Mouse (Mus musculus) limb, embryonic 12.5 days (tissue): ENCODE measurements around the gene Rps6ka1. TPM values are rescaled to one million over a fixed set of nuclear protein-coding genes. Genes with fewer than 3 reads are reported as not detected.
A peak's percentile ranks its signal among the peaks of the same experiment; 100 is the strongest.
"Not testable (repeated sequence)": the region's sequence is repeated elsewhere in the genome, so short reads cannot be mapped to it uniquely, and the experiment has no call there.

ENCODE experiments used
- ATAC-seq: fragments of 200-750 bp; cut with Nextera tagmentation; 2 replicates; pipeline ENCODE4 v1.8.0; 2017; ENCODE audit warnings: low read depth, moderate TSS enrichment; ENCODE audit not compliant: insufficient number of reproducible peaks, insufficient read depth, low FRiP score, low TSS enrichment
- H3K27ac ChIP-seq: fragments of 300-500 bp; sonication (generic); 2 replicates; pipeline ENCODE4 v1.5.1; 2016; ENCODE audit warnings: mild to moderate bottlenecking, moderate library complexity
- H3K27me3 ChIP-seq: fragments of 300-500 bp; sonication (generic); 2 replicates; pipeline ENCODE4 v1.6.1; 2016; ENCODE audit warnings: mild to moderate bottlenecking, moderate library complexity
- H3K36me3 ChIP-seq: fragments of 300-500 bp; sonication (generic); 2 replicates; pipeline ENCODE4 v1.6.1; 2016; ENCODE audit warnings: mild to moderate bottlenecking, moderate library complexity
- H3K4me1 ChIP-seq: fragments of 300-500 bp; sonication (generic); replicated peaks from 2 replicates; pipeline ENCODE4 v1.6.1; 2016
- H3K4me2 ChIP-seq: fragments of 300-500 bp; sonication (generic); 2 replicates; pipeline ENCODE4 v1.6.1; 2016; ENCODE audit warnings: mild to moderate bottlenecking, moderate library complexity
- H3K4me3 ChIP-seq: fragments of 300-500 bp; sonication (generic); replicated peaks from 2 replicates; pipeline ENCODE4 v1.5.1; 2016; ENCODE audit warnings: mild to moderate bottlenecking
- H3K9ac ChIP-seq: fragments of 300-500 bp; sonication (generic); replicated peaks from 2 replicates; pipeline ENCODE4 v1.6.1; 2016; ENCODE audit warnings: mild to moderate bottlenecking, moderate library complexity
- H3K9me3 ChIP-seq: fragments of 300-500 bp; sonication (generic); 2 replicates; pipeline ENCODE4 v1.6.1; 2016; ENCODE audit warnings: mild to moderate bottlenecking, moderate library complexity
- WGBS: fragments of 180-500 bp; shearing (Covaris S2); methylation state at CpG from one replicate; pipeline ENCODE4 v1.1.7; 2016; 5-methylcytosine and 5-hydroxymethylcytosine counted together
- polyA plus RNA-seq: library from polyadenylated mRNA; unstranded; fragments of >200 nt; fragmentation: Nextera tagmentation; extraction: Ambion mirVana; gene quantifications from 2 replicates; pipeline ENCODE4 v1.2.1, GENCODE M21; 2016

Rps6ka1 gene
- polyA plus RNA-seq, 1 experiment from 2014 or later, result 47.9 TPM

DNA sequence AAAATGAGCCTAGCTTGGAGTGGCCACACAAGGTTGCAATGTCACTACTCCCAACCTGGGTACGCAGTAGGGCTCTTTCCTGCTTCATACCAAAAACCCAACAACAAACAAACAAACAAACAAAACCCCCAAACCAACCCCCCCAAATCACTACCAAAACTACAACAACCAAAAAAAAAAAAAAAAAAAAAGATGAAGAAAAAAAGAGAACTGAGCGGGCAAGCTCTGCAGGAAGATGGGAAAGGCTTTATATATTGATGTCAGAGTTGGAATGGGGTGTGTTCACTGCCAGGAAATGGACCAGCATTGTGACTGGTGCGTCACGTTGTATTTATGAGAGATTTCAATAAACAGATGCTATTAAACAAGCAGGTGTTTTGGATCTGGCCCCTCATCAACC, 33.0 kb downstream of the Rps6ka1 start:
- 89% methylated on average over 4 of the region's 4 CpGs for WGBS

DNA sequence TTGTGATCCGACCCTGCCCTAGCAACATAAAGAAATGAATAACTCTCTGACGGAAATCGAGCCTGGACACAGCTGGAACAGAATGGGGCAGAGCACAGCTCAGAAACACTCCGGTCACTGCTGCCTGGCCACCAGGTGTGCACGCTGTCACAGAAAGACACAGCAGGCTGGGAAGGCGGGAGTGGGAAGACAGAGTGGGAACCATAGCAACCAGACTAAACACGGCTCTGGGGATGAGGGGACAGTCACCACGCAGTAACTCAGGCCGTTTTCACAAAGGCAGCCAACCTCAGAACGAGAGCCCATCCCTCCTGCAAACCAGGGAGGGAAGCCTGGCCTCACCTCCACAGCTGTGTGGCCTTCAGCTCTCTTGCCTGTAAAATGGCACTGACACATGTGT, 34.0 kb downstream of the Rps6ka1 start:
- H3K4me3 ChIP-seq, result no peak overlapping the region
- no peaks in the 10 kb centered on the region for H3K27me3 ChIP-seq
- no peak for ATAC-seq

More for the DNA sequence above, 33.0 kb downstream of the Rps6ka1 start:
- Histone ChIP-seq H3K27ac (no peak overlapping the region), H3K4me1 (no peaks in the 10 kb centered on the region), H3K4me3 (no peak overlapping the region), H3K4me2 (no peak overlapping the region), H3K36me3 (peaks cover 51% of the 10 kb centered on the region), H3K27me3 (no peaks in the 10 kb centered on the region), H3K9ac (no peak overlapping the region), H3K9me3 (no peaks in the 10 kb centered on the region)
- ATAC-seq, result no peak

DNA sequence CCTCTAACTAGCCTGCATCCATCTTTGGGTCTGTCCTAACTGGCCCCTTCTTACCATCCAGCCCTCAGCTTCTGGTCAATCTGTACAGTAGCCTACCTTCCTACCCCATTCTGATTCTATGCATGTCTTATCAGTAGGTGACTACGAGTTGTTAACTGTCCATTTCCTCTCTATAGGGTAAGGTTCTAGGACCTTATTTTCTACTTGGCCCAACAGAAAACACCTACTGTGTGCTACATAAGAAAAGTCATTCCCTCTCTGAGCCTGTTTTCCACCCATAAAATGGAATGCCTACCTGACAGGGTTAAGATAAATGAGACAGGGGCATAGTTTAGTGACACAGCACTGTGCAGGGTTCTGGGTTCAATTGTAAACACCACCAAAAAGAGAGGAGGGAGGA, 41.0 kb downstream of the Rps6ka1 start:
- H3K27ac ChIP-seq, result no peak overlapping the region
- no peak overlapping the region for H3K4me3 ChIP-seq
- no peaks in the 10 kb centered on the region for H3K9me3 ChIP-seq
- ATAC-seq, result no peak
- no peak overlapping the region for H3K9ac ChIP-seq
- H3K36me3 ChIP-seq, result peaks cover 46% of the 10 kb centered on the region
- 90% methylated on average over 1 of the region's 1 CpGs for WGBS
- no peaks in the 10 kb centered on the region for H3K27me3 ChIP-seq
- no peaks in the 10 kb centered on the region for H3K4me1 ChIP-seq
- no peak overlapping the region for H3K4me2 ChIP-seq

More for the DNA sequence above, 34.0 kb downstream of the Rps6ka1 start:
- Histone ChIP-seq H3K4me1 (no peaks in the 10 kb centered on the region), H3K4me2 (no peak overlapping the region), H3K36me3 (peaks cover 49% of the 10 kb centered on the region), H3K9ac (0 out of 2 replicates have a peak overlapping the region, but pooled peaks have one; percentile 12), H3K9me3 (no peaks in the 10 kb centered on the region), H3K27ac (no peak overlapping the region)
- WGBS, result 66% methylated on average over 10 of the region's 10 CpGs

DNA sequence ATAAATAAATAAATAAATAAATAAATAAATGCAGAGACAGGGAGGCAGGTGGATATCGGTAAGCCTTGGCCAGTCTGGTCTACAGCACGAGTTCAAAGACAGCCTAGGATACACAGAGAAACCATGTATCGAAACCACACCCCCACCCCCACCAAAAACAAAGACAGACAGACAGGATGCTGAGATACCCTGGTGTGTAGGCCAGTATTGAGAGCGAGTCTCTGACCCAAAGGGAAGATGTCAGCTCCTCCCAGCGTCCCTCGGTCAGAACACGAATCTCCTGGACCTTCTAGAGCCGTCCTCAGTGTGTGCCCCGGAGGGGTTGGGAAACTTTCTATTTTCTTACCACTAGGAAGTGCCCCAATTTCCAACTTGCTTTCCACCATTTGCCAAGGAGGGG, 42.5 kb downstream of the Rps6ka1 start:
- H3K36me3 ChIP-seq, result peaks cover 31% of the 10 kb centered on the region
- H3K4me2 ChIP-seq, result no peak overlapping the region
- no peak overlapping the region for H3K4me3 ChIP-seq
- H3K27me3 ChIP-seq, result no peaks in the 10 kb centered on the region
- H3K27ac ChIP-seq, result no peak overlapping the region
- H3K9ac ChIP-seq, result no peak overlapping the region
- no peak for ATAC-seq
- 93% methylated on average over 9 of the region's 9 CpGs for WGBS
- no peaks in the 10 kb centered on the region for H3K9me3 ChIP-seq
- peaks cover 7% of the 10 kb centered on the region; the same call in 1 of the 2 replicates for H3K4me1 ChIP-seq

DNA sequence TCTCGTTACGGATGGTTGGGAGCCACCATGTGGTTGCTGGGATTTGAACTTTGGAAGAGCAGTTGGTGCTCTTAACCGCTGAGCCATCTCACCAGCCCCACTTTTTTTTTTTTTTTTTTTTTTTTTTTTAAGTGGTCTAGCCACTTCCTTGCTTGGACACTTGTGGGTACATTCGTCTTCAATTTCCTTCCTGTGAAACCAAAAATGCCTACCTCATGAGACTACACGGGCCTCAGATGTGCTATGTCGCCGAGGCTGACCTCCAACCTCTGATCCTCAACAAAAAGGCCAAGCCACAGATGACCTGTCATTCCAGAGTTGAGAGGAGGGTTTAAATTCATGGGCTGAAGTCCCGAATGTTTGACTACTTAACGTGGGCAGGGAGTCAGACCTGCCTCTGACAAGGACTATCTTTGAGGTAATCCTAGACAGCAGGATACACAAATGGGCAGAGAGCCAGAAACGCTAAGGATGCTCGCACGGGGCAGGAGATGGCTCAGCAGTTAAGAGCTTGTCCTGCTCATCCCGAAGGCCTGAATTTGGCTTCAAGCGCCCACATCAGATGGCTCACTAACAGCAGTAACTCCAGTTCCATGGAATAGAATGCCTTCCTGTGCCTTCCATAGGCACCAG, 43.3 kb downstream of the Rps6ka1 start:
- Histone ChIP-seq H3K9me3 (no peaks in the 10 kb centered on the region), H3K27ac (no peak overlapping the region), H3K9ac (no peak overlapping the region), H3K4me2 (no peak overlapping the region), H3K27me3 (no peaks in the 10 kb centered on the region), H3K4me3 (no peak overlapping the region), H3K4me1 (peaks cover 7% of the 10 kb centered on the region; the same call in 1 of the 2 replicates), H3K36me3 (peaks cover 24% of the 10 kb centered on the region)
- WGBS, result 79% methylated on average over 14 of the region's 14 CpGs
- ATAC-seq, result no peak

DNA sequence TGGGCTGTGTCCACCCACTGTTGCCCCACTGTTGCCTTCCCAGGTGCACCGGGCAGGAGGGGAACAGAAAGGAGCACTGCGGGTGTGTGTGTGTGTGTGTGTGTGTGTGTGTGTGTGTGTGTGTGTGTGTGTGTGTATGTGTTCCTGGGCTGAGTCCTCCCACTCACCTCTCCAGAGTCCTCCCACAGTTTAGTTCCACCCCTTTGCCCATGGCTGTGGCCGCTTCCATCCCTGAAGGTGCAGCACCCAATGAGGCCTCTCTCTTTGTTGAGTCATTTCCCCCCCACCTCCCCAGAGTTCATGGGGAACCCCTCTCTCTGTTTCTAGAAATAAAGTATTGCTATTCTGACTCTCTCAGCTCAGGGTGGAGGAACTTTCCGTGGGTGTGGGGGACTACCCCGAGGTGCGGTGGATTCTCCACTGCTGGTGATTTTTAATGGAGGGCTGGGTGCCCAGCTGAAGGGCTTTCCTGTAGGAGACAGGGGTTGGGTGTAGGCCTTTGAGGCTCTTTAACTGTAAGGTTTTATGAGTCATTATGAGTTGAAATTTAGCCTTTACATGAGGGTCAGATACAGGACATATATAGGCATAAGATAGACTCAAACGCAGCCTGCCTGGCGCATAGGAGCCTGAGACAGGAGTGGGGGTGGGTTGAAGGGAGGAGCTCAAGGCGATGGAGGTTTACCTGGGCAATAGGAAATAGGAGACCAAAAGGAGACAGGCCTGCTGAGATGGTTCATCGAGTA, 44.4 kb downstream of the Rps6ka1 start:
- Histone ChIP-seq H3K36me3 (peaks cover 15% of the 10 kb centered on the region), H3K27ac (no peak overlapping the region), H3K4me2 (no peak overlapping the region), H3K27me3 (no peaks in the 10 kb centered on the region), H3K4me3 (no peak overlapping the region), H3K4me1 (peaks cover 7% of the 10 kb centered on the region; the same call in 1 of the 2 replicates), H3K9ac (no peak overlapping the region), H3K9me3 (no peaks in the 10 kb centered on the region)
- no peak for ATAC-seq
- WGBS, result 88% methylated on average over 10 of the region's 10 CpGs

DNA sequence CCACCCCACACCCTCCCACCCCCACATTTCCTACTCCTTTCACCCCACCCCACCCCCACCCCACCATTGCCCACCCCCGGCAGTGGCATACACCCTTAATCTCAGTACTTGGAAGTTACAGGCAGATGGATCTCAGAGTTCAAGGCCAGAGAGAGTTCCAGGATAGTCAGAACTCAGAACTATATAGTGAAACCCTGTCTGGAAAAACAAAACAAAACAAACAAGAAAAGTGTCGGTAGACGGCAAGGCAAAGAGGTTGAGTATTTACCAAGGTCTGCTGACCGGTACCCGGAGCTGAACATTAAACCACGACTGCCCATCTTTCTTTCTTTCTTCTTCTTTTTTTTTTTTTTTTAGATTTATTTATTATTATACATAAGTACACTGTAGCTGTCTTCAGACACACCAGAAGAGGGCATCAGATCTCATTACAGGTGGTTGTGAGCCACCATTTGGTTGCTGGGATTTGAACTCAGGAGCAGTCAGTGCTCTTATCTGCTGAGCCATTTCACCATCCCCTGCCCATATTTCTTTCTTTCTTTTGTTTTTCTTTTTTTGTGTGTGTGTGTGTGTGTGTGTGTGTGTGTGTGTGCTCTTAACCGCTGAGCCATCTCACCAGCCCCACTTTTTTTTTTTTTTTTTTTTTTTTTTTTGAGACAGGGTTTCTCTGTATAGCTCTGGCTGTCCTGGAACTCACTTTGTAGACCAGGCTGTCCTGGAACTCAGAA, 45.7 kb downstream of the Rps6ka1 start:
- not testable (repeated sequence) for H3K9ac ChIP-seq

DNA sequence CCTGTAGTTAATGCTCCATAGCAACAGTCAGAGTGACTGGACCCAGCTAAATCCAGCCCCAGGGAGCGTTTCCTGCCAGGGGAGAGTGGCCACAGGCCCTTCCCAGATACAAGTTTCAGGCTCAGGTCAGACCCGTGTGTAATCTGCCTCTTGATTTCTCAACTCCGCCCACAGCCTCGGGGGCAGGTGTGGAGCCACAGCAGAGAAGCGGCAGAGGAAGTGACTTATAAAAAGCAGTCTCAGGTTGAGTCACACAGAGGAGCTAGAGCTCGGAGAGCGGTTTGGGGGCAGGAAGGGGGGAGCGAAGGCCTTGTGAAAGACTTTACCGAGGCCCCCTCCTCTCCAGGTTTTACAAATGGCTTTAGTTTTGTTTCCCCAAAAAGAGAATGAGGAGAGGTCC, 46.6 kb downstream of the Rps6ka1 start:
- Histone ChIP-seq H3K27me3 (no peaks in the 10 kb centered on the region), H3K9ac (no peak overlapping the region), H3K4me1 (peaks cover 7% of the 10 kb centered on the region; the same call in 1 of the 2 replicates), H3K4me3 (no peak overlapping the region), H3K9me3 (no peaks in the 10 kb centered on the region), H3K36me3 (no peaks in the 10 kb centered on the region; the same call in 1 of the 2 replicates), H3K4me2 (no peak overlapping the region), H3K27ac (no peak overlapping the region)
- no peak for ATAC-seq
- 22% methylated on average over 9 of the region's 9 CpGs for WGBS

More for the DNA sequence above, 45.7 kb downstream of the Rps6ka1 start:
- not testable (repeated sequence) for H3K4me3 ChIP-seq, H3K9me3 ChIP-seq, H3K4me2 ChIP-seq, H3K36me3 ChIP-seq, H3K27me3 ChIP-seq, H3K4me1 ChIP-seq, H3K27ac ChIP-seq, ATAC-seq
- 92% methylated on average over 6 of the region's 7 CpGs for WGBS

DNA sequence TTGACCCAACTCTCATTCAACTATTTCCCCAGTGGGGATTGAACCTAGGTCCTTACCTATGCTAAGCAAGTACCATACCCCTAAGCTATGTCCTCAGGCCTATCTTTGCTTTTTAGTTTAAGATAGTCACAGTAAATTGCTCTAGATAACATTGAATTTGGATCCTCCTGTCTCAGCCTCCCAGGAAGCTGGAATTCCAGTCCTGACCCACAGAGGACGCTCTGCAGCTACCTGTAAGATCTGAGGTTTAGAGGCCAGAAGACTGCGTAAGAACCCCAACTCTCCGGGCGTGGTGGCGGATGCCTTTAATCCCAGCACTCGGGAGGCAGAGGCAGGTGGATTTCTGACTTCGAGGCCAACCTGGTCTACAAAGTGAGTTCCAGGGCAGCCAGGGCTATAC, 47.1 kb downstream of the Rps6ka1 start:
- H3K27me3 ChIP-seq, result no peaks in the 10 kb centered on the region
- no peak for ATAC-seq
- no peak overlapping the region for H3K9ac ChIP-seq
- 88% methylated on average over 7 of the region's 7 CpGs for WGBS
- H3K4me3 ChIP-seq, result no peak overlapping the region
- H3K27ac ChIP-seq, result no peak overlapping the region
- H3K36me3 ChIP-seq, result no peaks in the 10 kb centered on the region
- H3K9me3 ChIP-seq, result no peaks in the 10 kb centered on the region
- no peak overlapping the region for H3K4me2 ChIP-seq
- H3K4me1 ChIP-seq, result peaks cover 7% of the 10 kb centered on the region; the same call in 1 of the 2 replicates

DNA sequence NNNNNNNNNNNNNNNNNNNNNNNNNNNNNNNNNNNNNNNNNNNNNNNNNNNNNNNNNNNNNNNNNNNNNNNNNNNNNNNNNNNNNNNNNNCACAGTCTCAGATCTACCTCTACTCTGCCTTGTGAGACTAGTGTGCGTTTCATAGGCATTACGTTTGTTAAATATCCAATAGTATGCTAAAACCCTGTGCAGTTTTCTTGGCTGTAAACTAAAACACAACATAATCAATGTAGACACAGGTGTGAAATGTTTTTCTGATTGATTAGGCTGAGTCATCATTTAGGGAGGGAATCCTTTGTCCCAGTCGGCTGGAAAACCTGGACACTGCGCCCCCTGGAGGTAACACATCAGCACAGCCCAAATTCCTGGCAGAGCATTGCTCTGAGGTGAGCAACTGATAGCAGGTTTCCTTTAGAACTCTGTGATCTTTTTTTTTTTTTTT, 48.2 kb downstream of the Rps6ka1 start:
- H3K36me3 ChIP-seq, result no peaks in the 10 kb centered on the region
- H3K9me3 ChIP-seq, result no peaks in the 10 kb centered on the region
- H3K27ac ChIP-seq, result no peak overlapping the region
- no peak overlapping the region for H3K4me3 ChIP-seq
- 73% methylated on average over 4 of the region's 4 CpGs for WGBS
- H3K4me1 ChIP-seq, result peaks cover 7% of the 10 kb centered on the region; the same call in 1 of the 2 replicates
- ATAC-seq, result no peak
- no peaks in the 10 kb centered on the region for H3K27me3 ChIP-seq
- no peak overlapping the region for H3K4me2 ChIP-seq
- H3K9ac ChIP-seq, result no peak overlapping the region

DNA sequence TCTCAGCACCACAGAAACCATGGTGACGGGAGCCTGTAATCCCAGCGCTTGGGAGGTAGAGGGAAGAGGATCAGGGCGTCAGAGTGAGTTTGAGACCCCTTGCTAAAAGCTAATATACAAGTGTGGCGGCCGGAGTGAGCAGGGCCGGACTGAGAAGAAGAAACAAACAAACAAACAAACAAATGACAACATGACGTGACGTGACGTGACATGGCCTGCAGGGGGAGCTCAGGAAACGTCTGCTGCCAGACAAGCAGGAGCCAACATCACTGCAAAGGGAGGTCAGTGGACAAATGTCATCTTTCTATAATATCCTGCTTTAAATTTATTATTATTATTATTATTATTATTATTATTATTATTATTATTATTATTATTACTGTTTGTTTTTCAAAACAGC, 51.0 kb downstream of the Rps6ka1 start:
- Histone ChIP-seq H3K27ac (no peak overlapping the region), H3K4me1 (peaks cover 7% of the 10 kb centered on the region; the same call in 1 of the 2 replicates), H3K4me2 (no peak overlapping the region), H3K9me3 (no peaks in the 10 kb centered on the region), H3K4me3 (no peak overlapping the region), H3K9ac (no peak overlapping the region), H3K27me3 (no peaks in the 10 kb centered on the region), H3K36me3 (no peaks in the 10 kb centered on the region)
- WGBS, result 57% methylated on average over 10 of the region's 10 CpGs
- no peak for ATAC-seq
